8 mouse cellular contexts compared by ENCODE assay signal in genomic region chr17:25569833-25570647, GRCm38 (mm10). TPM values are rescaled to one million over a fixed set of nuclear protein-coding genes. Genes with fewer than 3 reads are reported as not detected.
A peak's percentile ranks its signal among the peaks of the same experiment; 100 is the strongest.
DNase-seq lines count a peak whose midpoint lies in the region; ATAC-seq lines count a peak whose summit lies in the region.

No protein-coding gene starts in this region.

- no peak for ATAC-seq in cerebellum, adult (ENCODE audit: insufficient number of reproducible peaks, low FRiP score, low TSS enrichment)
- peak; percentile 22; the same call in 1 of the 2 replicates for ATAC-seq in hindbrain, embryonic 11.5 days (ENCODE audit: low FRiP score)
- peak; percentile 52 for ATAC-seq in midbrain, embryonic 12.5 days (ENCODE audit: low FRiP score, low read depth)

- peak overlapping the region; percentile 99 for H3K4me2 ChIP-seq in hindbrain, embryonic 11.5 days (replicated peaks; ENCODE audit: low read depth, low read length)
- peak overlapping the region; percentile 79 for H3K4me2 ChIP-seq in midbrain, embryonic 12.5 days (replicated peaks)

- no peak overlapping the region for H3K27ac ChIP-seq in hindbrain, embryonic 11.5 days (ENCODE audit: low read depth, low read length)
- H3K27ac ChIP-seq in midbrain, embryonic 12.5 days (replicated peaks) = no peak overlapping the region

- peak overlapping the region; percentile 52 for H3K9ac ChIP-seq in hindbrain, embryonic 11.5 days (ENCODE audit: low read depth, low read length)
- H3K9ac ChIP-seq in midbrain, embryonic 12.5 days (replicated peaks) = peak overlapping the region; percentile 54; the same call in 1 of the 2 replicates

- peaks cover 25% of the 10 kb centered on the region for H3K4me1 ChIP-seq in hindbrain, embryonic 11.5 days (replicated peaks; ENCODE audit: control insufficient read depth, insufficient read depth, low read length)
- peaks cover 52% of the 10 kb centered on the region for H3K4me1 ChIP-seq in midbrain, embryonic 12.5 days

- WGBS in hindbrain, embryonic 11.5 days = 3% methylated on average over 54 of the region's 54 CpGs
- 3% methylated on average over 54 of the region's 54 CpGs for WGBS in midbrain, embryonic 12.5 days

- peak overlapping the region; percentile 53 for H3K4me3 ChIP-seq in hindbrain, embryonic 11.5 days (ENCODE audit: low read depth, low read length)
- peak overlapping the region; percentile 49 for H3K4me3 ChIP-seq in midbrain, embryonic 12.5 days

- intact Hi-C loops in left cerebral cortex, postnatal 4 days (cut with DNase I) = no loop called here

- H3K9me3 ChIP-seq in hindbrain, embryonic 11.5 days (ENCODE audit: control insufficient read depth, low read length) = no peaks in the 10 kb centered on the region
- no peaks in the 10 kb centered on the region for H3K9me3 ChIP-seq in midbrain, embryonic 12.5 days

- no peaks in the 10 kb centered on the region for H3K36me3 ChIP-seq in hindbrain, embryonic 11.5 days (ENCODE audit: control insufficient read depth, insufficient read depth, low read length)
- H3K36me3 ChIP-seq in midbrain, embryonic 12.5 days = no peaks in the 10 kb centered on the region

- peaks cover 14% of the 10 kb centered on the region for H3K27me3 ChIP-seq in hindbrain, embryonic 11.5 days (ENCODE audit: control insufficient read depth, insufficient read depth, low read length)
- peaks cover 78% of the 10 kb centered on the region for H3K27me3 ChIP-seq in midbrain, embryonic 12.5 days

- peak; percentile 36 to 38 for DNase-seq in cerebellum, postnatal 25 days
- peak; percentile 30 to 56 for DNase-seq in right cerebral cortex, adult 2 months (ENCODE audit: low spot score in 2 of 2)
- DNase-seq in right cerebral cortex, adult 18-20 months = no peak
- DNase-seq in hindbrain, embryonic 11.5 days (ENCODE audit: low spot score) = no peak
- DNase-seq in natural killer cell, adult 2 months (ENCODE audit: low spot score in 2 of 2) = no peak
- no peak for DNase-seq in left cerebral cortex, postnatal 4 days

RNA-seq across cellular contexts. Expression of gene Sox8, which starts 0.4 kb away (rescaled TPM):
- 7.1 TPM in 2 replicates for polyA plus RNA-seq in hindbrain, embryonic 11.5 days (2014; fragmentation: Nextera tagmentation; extraction: Ambion mirVana)
- 3.2 and 4.7 TPM in 2 replicates for polyA plus RNA-seq in midbrain, embryonic 12.5 days (2016; fragmentation: Nextera tagmentation; extraction: Ambion mirVana)
- 10 to 100 TPM; 29.9 to 38.1 TPM for total RNA-seq in left cerebral cortex, postnatal 4 days (2021)

RNA-seq across cellular contexts. Expression of gene Lmf1, which starts 8.8 kb away (rescaled TPM):
- 23.1 and 26.9 TPM in 2 replicates for polyA plus RNA-seq in hindbrain, embryonic 11.5 days (2014; fragmentation: Nextera tagmentation; extraction: Ambion mirVana)
- 20.5 and 21.5 TPM in 2 replicates for polyA plus RNA-seq in midbrain, embryonic 12.5 days (2016; fragmentation: Nextera tagmentation; extraction: Ambion mirVana)
- total RNA-seq in left cerebral cortex, postnatal 4 days (2021) = 10 to 100 TPM; 19.4 to 21.5 TPM

Comparison
In these comparisons a context has a peak if more than half of its experiments do, and no peak if none do; other contexts are left out.
1. DNase-seq: peak in cerebellum, postnatal 25 days (2 of 2) and right cerebral cortex, adult 2 months (2 of 2); none in right cerebral cortex, adult 18-20 months (single experiment), hindbrain, embryonic 11.5 days (single experiment), natural killer cell, adult 2 months (0 of 2) and left cerebral cortex, postnatal 4 days (single experiment).